Mouse (Mus musculus) olfactory bulb, adult 2 months (tissue): ENCODE results near the gene Prrx1.

Experiments
- CTCF ChIP-seq: fragments of 200-500 bp; IDR thresholded peaks from 2 replicates; pipeline ENCODE4 v1.5.1; 2012; ENCODE audit warnings: low read depth, mild to moderate bottlenecking, low read length, moderate library complexity; ENCODE audit not compliant: insufficient read depth
- POLR2A ChIP-seq: fragments of 200-500 bp; IDR thresholded peaks from 2 replicates; pipeline ENCODE4 v1.6.1; 2012; ENCODE audit warnings: mild to moderate bottlenecking, low read depth, low read length, moderate library complexity; ENCODE audit not compliant: insufficient read depth

- TF ChIP-seq POLR2A (no peak), CTCF (no peak)
These were observed 61.2 kb downstream of the Prrx1 start for GRCm38 (mm10) chr1:163252331-163252730.
